Mouse (Mus musculus) activated CD4-positive, CD25-positive, alpha-beta regulatory T cell, adult 4 months (primary cell): ENCODE results near the gene Tchp. TPM values are rescaled to one million over a fixed set of nuclear protein-coding genes. Genes with fewer than 3 reads are reported as not detected.

Experiments used
- ATAC-seq: one replicate; pipeline ENCODE4 v1.8.0; 2017
- polyA plus RNA-seq, 2 experiments: library from polyadenylated mRNA; unstranded; fragments of 100-300 nt; shearing (Covaris generic); gene quantifications; one replicate each; pipeline ENCODE4 v1.2.1; 2017

Gene Tchp
- polyA plus RNA-seq, 2 experiments from 2014 or later = 4.4 to 15.0 TPM

GRCm38 (mm10) chr5:114698044-114698746 lies 9.4 kb upstream of the Tchp start:
- no peak for ATAC-seq

GRCm38 (mm10) chr5:114699015-114699414 lies 8.5 kb upstream of the Tchp start:
- ATAC-seq = no peak

GRCm38 (mm10) chr5:114702403-114703392 lies 4.9 kb upstream of the Tchp start:
- ATAC-seq = no peak

- no peak for ATAC-seq
Measured at GRCm38 (mm10) chr5:114708491-114708890, 931 bp downstream of the Tchp start.

- ATAC-seq = no peak
Measured at GRCm38 (mm10) chr5:114709357-114709756, 1.8 kb downstream of the Tchp start.

- ATAC-seq = no peak
Measured at GRCm38 (mm10) chr5:114714551-114714950, 7.0 kb downstream of the Tchp start.

- no peak for ATAC-seq
Measured at GRCm38 (mm10) chr5:114717292-114717691, 9.7 kb downstream of the Tchp start.

- ATAC-seq = no peak
Measured at GRCm38 (mm10) chr5:114717937-114718336, 10.4 kb downstream of the Tchp start.

GRCm38 (mm10) chr5:114718483-114718882 lies 10.9 kb downstream of the Tchp start:
- ATAC-seq = no peak

GRCm38 (mm10) chr5:114719003-114719927 lies 11.7 kb downstream of the Tchp start:
- ATAC-seq = no peak

GRCm38 (mm10) chr5:114719928-114720270 lies 12.3 kb downstream of the Tchp start:
- ATAC-seq = no peak

GRCm38 (mm10) chr5:114720784-114721183 lies 13.2 kb downstream of the Tchp start:
- ATAC-seq = no peak

GRCm38 (mm10) chr5:114721969-114722368 lies 14.4 kb downstream of the Tchp start:
- ATAC-seq = no peak

- no peak for ATAC-seq
Measured at GRCm38 (mm10) chr5:114722846-114723245, 15.3 kb downstream of the Tchp start.

- no peak for ATAC-seq
Measured at GRCm38 (mm10) chr5:114728160-114728559, 20.6 kb downstream of the Tchp start.

GRCm38 (mm10) chr5:114730129-114730528 lies 22.6 kb downstream of the Tchp start:
- no peak for ATAC-seq

- ATAC-seq = no peak
Measured at GRCm38 (mm10) chr5:114731498-114731897, 23.9 kb downstream of the Tchp start.

- ATAC-seq = no peak
Measured at GRCm38 (mm10) chr5:114731969-114732368, 24.4 kb downstream of the Tchp start.

- ATAC-seq = no peak
Measured at GRCm38 (mm10) chr5:114733606-114734005, 26.0 kb downstream of the Tchp start.

GRCm38 (mm10) chr5:114737090-114737887 lies 29.7 kb downstream of the Tchp start:
- ATAC-seq = no peak

- no peak for ATAC-seq
Measured at GRCm38 (mm10) chr5:114738707-114739241, 31.2 kb downstream of the Tchp start.
